Mouse (Mus musculus) megakaryocyte-erythroid progenitor cell, adult 5-6 weeks (primary cell): ENCODE measurements around the gene Tsga10ip. TPM values are rescaled to one million over a fixed set of nuclear protein-coding genes. Genes with fewer than 3 reads are reported as not detected.
"Not testable (repeated sequence)": the region's sequence is repeated elsewhere in the genome, so short reads cannot be mapped to it uniquely, and the experiment has no call there.

Source experiments
- ATAC-seq: replicated peaks from 2 replicates; pipeline ENCODE4 v1.8.0; 2016; ENCODE audit warnings: mild to moderate bottlenecking, inconsistent platforms; ENCODE audit not compliant: severe bottlenecking, poor library complexity, low FRiP score, low TSS enrichment
- total RNA-seq, 2 experiments: library from RNA; stranded (forward) in 1 of 2; stranded (reverse) in 1 of 2; fragments of 200-1000, 215-1000 nt in 1 of 2; fragments of >200 nt in 1 of 2; fragmentation: Nextera tagmentation in 1 of 2; gene quantifications; 2 replicates each; pipeline ENCODE4 v1.2.3; 2014 to 2017

The Tsga10ip gene
- total RNA-seq, 2 experiments from 2014 or later = not detected

- no peak for ATAC-seq
Measured at GRCm38 (mm10) chr19:5356080-5356479, 46.2 kb downstream of the Tsga10ip start.

- no peak for ATAC-seq
Measured at GRCm38 (mm10) chr19:5353609-5354008, 48.7 kb downstream of the Tsga10ip start.

GRCm38 (mm10) chr19:5349502-5349873 lies 52.8 kb downstream of the Tsga10ip start, which contains the start of gene Cst6:
TSS of gene Cst6 (minus strand) at chr19:5349574.
- not testable (repeated sequence) for ATAC-seq

- ATAC-seq = peak; percentile 71
Measured at GRCm38 (mm10) chr19:5348526-5349501, 53.5 kb downstream of the Tsga10ip start.

- ATAC-seq = no peak
Measured at GRCm38 (mm10) chr19:5348064-5348463, 54.3 kb downstream of the Tsga10ip start.

GRCm38 (mm10) chr19:5345297-5346131 lies 56.8 kb downstream of the Tsga10ip start:
- no peak for ATAC-seq

GRCm38 (mm10) chr19:5341360-5341759 lies 61.0 kb downstream of the Tsga10ip start:
- ATAC-seq = no peak

Other genes starting within 250 kb of the Tsga10ip start
- 44.9 and 52.2 TPM in 2 replicates for gene Pacs1, start 129.4 kb downstream of the Tsga10ip start, total RNA-seq (2014; fragmentation: Nextera tagmentation)
- gene Pacs1, start 129.4 kb downstream of the Tsga10ip start, total RNA-seq (2017) = 10.1 and 12.4 TPM in 2 replicates
- gene Sf3b2, start 107.1 kb downstream of the Tsga10ip start, total RNA-seq (2014; fragmentation: Nextera tagmentation) = 181 and 235 TPM in 2 replicates
- gene Sf3b2, start 107.1 kb downstream of the Tsga10ip start, total RNA-seq (2017) = 274 and 277 TPM in 2 replicates
- not detected in 2 replicates for gene Gal3st3, start 104.2 kb downstream of the Tsga10ip start, total RNA-seq (2014; fragmentation: Nextera tagmentation)
- gene Gal3st3, start 104.2 kb downstream of the Tsga10ip start, total RNA-seq (2017) = not detected in 2 replicates
- not detected in 2 replicates for gene Catsper1, start 66.8 kb downstream of the Tsga10ip start, total RNA-seq (2014; fragmentation: Nextera tagmentation)
- gene Catsper1, start 66.8 kb downstream of the Tsga10ip start, total RNA-seq (2017) = not detected in 2 replicates
- gene Cst6, start 53.0 kb downstream of the Tsga10ip start, total RNA-seq (2014; fragmentation: Nextera tagmentation) = not detected in 2 replicates
- not detected in 2 replicates for gene Cst6, start 53.0 kb downstream of the Tsga10ip start, total RNA-seq (2017)
- gene Eif1ad, start 35.8 kb downstream of the Tsga10ip start, total RNA-seq (2014; fragmentation: Nextera tagmentation) = 50.1 and 56.4 TPM in 2 replicates
- 54.6 and 60.4 TPM in 2 replicates for gene Eif1ad, start 35.8 kb downstream of the Tsga10ip start, total RNA-seq (2017)
- 502 and 521 TPM in 2 replicates for gene Banf1, start 35.4 kb downstream of the Tsga10ip start, total RNA-seq (2014; fragmentation: Nextera tagmentation)
- gene Banf1, start 35.4 kb downstream of the Tsga10ip start, total RNA-seq (2017) = 59.8 and 86.9 TPM in 2 replicates
- 59.4 and 92.4 TPM in 2 replicates for gene Sart1, start 13.8 kb downstream of the Tsga10ip start, total RNA-seq (2014; fragmentation: Nextera tagmentation)
- 82.3 and 123 TPM in 2 replicates for gene Sart1, start 13.8 kb downstream of the Tsga10ip start, total RNA-seq (2017)
- 167 and 178 TPM in 2 replicates for gene Drap1, start 22.5 kb upstream of the Tsga10ip start, total RNA-seq (2014; fragmentation: Nextera tagmentation)
- 102 and 143 TPM in 2 replicates for gene Drap1, start 22.5 kb upstream of the Tsga10ip start, total RNA-seq (2017)
- gene AI837181, start 22.6 kb upstream of the Tsga10ip start, total RNA-seq (2014; fragmentation: Nextera tagmentation) = 33.1 and 34.7 TPM in 2 replicates
- 5.7 and 11.1 TPM in 2 replicates for gene AI837181, start 22.6 kb upstream of the Tsga10ip start, total RNA-seq (2017)
- gene Fosl1, start 45.0 kb upstream of the Tsga10ip start, total RNA-seq (2014; fragmentation: Nextera tagmentation) = 0.66 and 1.1 TPM in 2 replicates
- gene Fosl1, start 45.0 kb upstream of the Tsga10ip start, total RNA-seq (2017) = 0.30 and 1.9 TPM in 2 replicates
- 2.6 and 2.9 TPM in 2 replicates for gene Ccdc85b, start 55.4 kb upstream of the Tsga10ip start, total RNA-seq (2014; fragmentation: Nextera tagmentation)
- gene Ccdc85b, start 55.4 kb upstream of the Tsga10ip start, total RNA-seq (2017) = 2.1 and 2.5 TPM in 2 replicates
- 54.4 and 96.5 TPM in 2 replicates for gene Fibp, start 58.1 kb upstream of the Tsga10ip start, total RNA-seq (2014; fragmentation: Nextera tagmentation)
- 40.7 and 51.8 TPM in 2 replicates for gene Fibp, start 58.1 kb upstream of the Tsga10ip start, total RNA-seq (2017)
- gene Ctsw, start 66.0 kb upstream of the Tsga10ip start, total RNA-seq (2014; fragmentation: Nextera tagmentation) = 4.9 and 10.5 TPM in 2 replicates
- 0.53 and 8.4 TPM in 2 replicates for gene Ctsw, start 66.0 kb upstream of the Tsga10ip start, total RNA-seq (2017)
- 2.3 TPM in 1 of 2 replicates, not detected in the other for gene Efemp2, start 71.4 kb upstream of the Tsga10ip start, total RNA-seq (2014; fragmentation: Nextera tagmentation)
- not detected in 2 replicates for gene Efemp2, start 71.4 kb upstream of the Tsga10ip start, total RNA-seq (2017)
- 24.6 and 40.6 TPM in 2 replicates for gene Mus81, start 85.9 kb upstream of the Tsga10ip start, total RNA-seq (2014; fragmentation: Nextera tagmentation)
- 6.4 and 11.4 TPM in 2 replicates for gene Mus81, start 85.9 kb upstream of the Tsga10ip start, total RNA-seq (2017)
- gene Cfl1, start 87.9 kb upstream of the Tsga10ip start, total RNA-seq (2014; fragmentation: Nextera tagmentation) = 862 and 969 TPM in 2 replicates
- gene Cfl1, start 87.9 kb upstream of the Tsga10ip start, total RNA-seq (2017) = 783 and 1,100 TPM in 2 replicates
- gene 1700020D05Rik, start 101.3 kb upstream of the Tsga10ip start, total RNA-seq (2014; fragmentation: Nextera tagmentation) = 1.6 and 4.6 TPM in 2 replicates
- gene 1700020D05Rik, start 101.3 kb upstream of the Tsga10ip start, total RNA-seq (2017) = 0.88 TPM in 1 of 2 replicates, not detected in the other
- 6.6 TPM in 2 replicates for gene Snx32, start 108.0 kb upstream of the Tsga10ip start, total RNA-seq (2014; fragmentation: Nextera tagmentation)
- 0.61 and 4.6 TPM in 2 replicates for gene Snx32, start 108.0 kb upstream of the Tsga10ip start, total RNA-seq (2017)
- not detected in 2 replicates for gene Ovol1, start 158.1 kb upstream of the Tsga10ip start, total RNA-seq (2014; fragmentation: Nextera tagmentation)
- gene Ovol1, start 158.1 kb upstream of the Tsga10ip start, total RNA-seq (2017) = not detected in 2 replicates
- gene Ap5b1, start 165.5 kb upstream of the Tsga10ip start, total RNA-seq (2014; fragmentation: Nextera tagmentation) = 4.0 and 5.5 TPM in 2 replicates
- 1.4 and 4.3 TPM in 2 replicates for gene Ap5b1, start 165.5 kb upstream of the Tsga10ip start, total RNA-seq (2017)
- gene Rnaseh2c, start 199.3 kb upstream of the Tsga10ip start, total RNA-seq (2014; fragmentation: Nextera tagmentation) = 173 and 247 TPM in 2 replicates
- gene Rnaseh2c, start 199.3 kb upstream of the Tsga10ip start, total RNA-seq (2017) = 72.8 and 97.8 TPM in 2 replicates
- gene Kat5, start 207.7 kb upstream of the Tsga10ip start, total RNA-seq (2014; fragmentation: Nextera tagmentation) = 46.2 and 55.6 TPM in 2 replicates
- 60.7 and 86.1 TPM in 2 replicates for gene Kat5, start 207.7 kb upstream of the Tsga10ip start, total RNA-seq (2017)
- gene Rela, start 235.0 kb upstream of the Tsga10ip start, total RNA-seq (2014; fragmentation: Nextera tagmentation) = 64.8 and 66.0 TPM in 2 replicates
- gene Rela, start 235.0 kb upstream of the Tsga10ip start, total RNA-seq (2017) = 36.1 and 49.7 TPM in 2 replicates